Mouse (Mus musculus) kidney, postnatal 10 days (tissue): ENCODE measurements at regions not wholly inside any gene's neighbourhood (a gene's known extent, or its start where the extent isn't known, plus 50 kb on each side); places are given as distances from the start of the nearest gene placed in this dataset.

Experiments
- DNase-seq: peaks from one replicate; pipeline ENCODE4 v3.0.0; 2021; ENCODE audit warnings: mixed read lengths

DNA sequence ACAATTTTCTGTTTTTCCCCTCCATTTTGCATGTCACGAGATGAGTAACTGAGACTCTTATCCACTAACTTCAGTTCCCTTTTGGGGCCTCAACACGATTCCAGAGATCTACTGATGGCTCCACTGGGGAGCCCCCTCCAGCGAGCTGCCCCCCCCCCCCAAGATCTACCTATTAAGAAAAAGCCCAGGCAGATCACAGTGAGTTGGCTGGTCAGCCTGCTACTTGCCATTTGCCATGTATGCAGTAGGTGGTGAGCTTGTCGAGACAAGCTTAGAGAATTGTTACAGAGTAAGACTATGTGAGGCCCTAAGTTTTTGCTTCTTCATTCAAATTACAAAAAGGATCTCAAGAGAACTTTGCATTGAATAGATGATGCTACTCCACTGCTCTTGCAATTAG, 426.3 kb upstream of the Ubash3b start:
- no peak for DNase-seq

DNA sequence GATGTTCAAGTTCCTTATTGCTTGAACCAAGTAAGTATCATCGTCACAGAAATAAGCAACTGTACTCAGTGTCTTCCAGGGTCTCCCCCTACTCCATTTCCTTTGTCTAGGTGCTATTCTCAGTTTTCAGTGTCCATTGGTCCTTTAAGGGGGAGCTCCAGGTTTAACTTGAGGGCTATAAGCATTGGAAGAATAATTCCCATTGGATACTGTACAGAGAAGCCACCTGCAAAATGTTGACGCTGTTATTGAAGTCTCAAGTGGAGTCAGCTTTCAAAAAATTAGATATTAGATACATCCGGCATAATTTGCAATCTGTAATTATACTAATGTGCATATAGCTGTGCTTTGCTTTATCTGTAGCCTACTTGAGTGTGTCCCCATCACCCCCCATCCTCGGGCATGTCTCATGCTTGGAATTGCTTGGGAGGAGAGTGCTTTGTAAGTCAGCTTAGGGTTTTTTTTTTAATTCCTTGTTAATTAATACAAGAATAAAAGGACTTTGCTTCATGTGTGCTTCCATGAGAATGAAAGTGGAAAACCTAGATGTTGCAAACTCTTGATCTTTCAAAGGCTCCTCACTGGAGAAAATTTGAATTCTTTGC, 425.6 kb upstream of the Ubash3b start:
- DNase-seq, result peak; percentile 18

DNA sequence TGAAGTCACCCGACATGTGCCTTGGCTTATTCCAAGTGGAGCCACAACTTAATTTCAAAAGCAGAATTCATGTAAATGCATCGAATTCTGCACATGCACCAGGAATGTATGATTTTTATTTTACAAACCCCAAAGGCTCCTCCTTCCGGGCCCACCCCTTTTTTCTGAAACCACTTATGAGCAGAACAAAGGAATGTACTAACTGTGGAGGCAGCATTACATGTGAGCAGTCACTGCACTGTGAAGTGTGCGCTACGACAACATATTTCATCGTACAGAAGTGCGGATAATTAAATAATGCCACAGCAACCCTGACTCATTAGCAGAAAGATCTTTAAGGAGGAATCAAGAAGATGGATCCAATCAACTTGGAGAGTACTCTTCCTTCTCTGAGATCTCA, 424.8 kb upstream of the Ubash3b start:
- DNase-seq, result no peak

DNA sequence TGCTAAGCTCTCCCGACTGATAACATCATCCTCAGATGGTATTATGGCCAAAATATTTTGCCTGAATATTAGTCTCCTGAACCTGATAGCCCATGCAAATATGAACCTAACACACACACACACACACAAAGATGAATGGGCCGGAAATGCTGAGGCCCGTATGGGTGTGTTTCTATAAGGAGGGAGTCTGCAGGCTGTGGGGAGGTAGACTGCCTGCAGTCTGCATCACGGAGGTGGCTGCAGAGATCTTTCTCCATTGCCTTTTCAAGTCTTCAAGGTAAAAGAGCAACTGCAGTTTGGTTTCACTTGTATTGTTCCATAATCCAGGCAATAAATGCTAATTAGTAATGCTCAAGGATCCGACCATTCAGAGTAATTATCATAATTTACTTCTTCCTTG, 424.3 kb upstream of the Ubash3b start:
- no peak for DNase-seq

DNA sequence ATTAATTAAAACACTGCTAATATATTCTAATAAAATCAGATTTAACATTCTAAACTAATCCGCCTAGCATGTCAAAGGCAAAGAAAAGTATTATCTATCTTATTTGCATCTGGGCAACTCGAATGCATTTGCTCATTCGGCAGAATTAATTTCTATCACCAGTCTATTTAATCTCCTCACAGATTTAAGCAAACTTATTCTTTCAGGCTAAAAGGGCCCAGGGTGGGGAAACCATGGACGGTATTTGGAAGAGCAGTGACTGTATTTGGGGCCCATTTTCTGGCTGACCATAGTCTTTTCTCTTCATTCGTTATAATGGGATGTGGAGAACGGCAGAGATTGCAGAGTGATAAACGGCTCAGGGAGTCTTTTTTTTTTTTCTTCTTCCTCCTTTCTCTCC, 423.5 kb upstream of the Ubash3b start:
- DNase-seq, result no peak

DNA sequence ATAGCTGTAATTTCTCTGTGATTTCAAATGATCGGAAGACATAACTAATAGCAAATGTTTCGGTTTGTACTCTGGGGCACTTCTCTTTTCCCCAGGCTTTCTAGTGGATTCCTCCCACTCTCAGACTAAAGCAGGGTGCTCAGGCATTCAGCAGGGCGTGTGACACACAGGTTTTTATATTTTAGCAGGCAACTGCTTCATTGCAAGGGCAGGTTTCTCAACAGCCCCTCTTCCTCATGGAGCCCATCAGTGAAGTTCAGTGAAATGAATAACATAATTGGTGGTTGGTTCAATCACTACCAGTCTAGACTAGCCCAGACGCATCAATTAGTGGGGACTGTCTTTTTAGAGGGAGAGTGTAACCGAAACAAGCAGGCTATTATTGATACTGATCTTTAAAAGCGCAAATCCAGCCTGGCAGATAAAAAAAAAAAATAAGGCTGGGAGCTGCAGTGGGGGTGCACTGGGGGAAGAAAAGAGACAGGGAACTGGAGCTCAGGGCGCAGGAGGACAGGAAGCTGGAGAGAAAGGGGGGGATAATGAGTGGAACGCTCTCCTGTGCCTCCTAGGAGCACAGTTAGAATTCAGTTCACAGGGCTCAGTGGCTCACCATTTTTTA, 422.3 kb upstream of the Ubash3b start:
- DNase-seq, result peak; percentile 22

DNA sequence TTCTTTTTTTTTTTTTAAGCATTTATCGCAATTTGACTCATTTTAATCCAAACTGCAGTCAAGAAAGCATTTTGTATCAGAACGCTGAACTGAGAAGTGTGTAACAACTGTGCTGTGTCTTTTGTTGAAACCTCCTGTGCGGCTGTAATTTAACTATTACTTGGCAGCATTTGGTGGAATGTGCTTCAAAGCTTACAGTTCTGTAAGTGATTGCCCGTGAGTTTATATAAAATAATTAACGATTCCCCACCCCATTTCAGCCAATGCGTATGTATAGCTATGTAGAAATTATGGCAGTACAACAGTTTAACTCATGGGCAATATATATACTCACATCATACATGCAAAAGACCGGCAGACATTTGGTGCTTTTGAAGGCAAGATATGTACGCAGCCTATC, 421.8 kb upstream of the Ubash3b start:
- DNase-seq, result no peak

DNA sequence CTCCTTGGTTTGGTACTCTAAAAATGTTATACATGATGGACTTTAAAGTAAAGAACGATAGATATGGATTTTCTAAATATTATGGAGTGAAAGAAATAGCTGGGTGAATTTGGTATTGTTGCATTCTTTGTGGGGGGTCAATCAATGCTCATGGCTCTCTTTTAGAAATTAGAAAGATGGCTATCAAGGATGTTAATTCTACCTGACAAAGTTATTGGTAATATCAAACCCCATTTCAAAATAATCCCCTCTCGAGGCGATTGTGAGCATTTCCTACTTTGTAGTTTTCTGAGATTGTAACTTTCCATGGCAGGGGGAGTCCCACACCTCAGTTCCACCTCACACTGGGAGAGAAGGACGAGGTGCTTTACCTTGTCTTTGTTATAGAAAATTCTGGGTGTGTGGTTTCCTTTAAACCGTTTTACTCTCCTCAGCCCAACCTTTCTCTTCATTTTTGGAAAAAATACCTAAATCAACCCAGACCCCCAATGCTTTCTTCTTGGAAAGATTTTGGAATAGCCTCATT, 421.3 kb upstream of the Ubash3b start:
- DNase-seq, result no peak

DNA sequence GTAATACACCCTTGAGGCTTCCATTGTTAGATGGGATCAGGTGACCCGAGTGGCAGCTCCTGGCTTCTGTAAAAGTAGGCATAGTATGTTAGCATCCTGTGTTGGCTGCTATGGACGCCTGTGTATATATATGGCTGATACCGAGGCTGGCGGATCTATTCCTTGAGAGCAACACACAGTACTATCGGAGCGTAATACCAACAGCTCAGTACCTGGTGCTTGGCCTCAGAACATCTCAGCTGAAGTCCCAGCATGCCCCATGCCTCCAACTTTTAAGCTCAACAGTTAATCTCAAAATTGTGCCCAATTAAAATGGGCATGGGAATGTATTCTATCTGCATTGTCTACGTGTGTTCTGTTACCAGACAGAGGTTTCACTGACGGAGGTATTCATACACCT, 420.7 kb upstream of the Ubash3b start:
- DNase-seq, result peak; percentile 17

DNA sequence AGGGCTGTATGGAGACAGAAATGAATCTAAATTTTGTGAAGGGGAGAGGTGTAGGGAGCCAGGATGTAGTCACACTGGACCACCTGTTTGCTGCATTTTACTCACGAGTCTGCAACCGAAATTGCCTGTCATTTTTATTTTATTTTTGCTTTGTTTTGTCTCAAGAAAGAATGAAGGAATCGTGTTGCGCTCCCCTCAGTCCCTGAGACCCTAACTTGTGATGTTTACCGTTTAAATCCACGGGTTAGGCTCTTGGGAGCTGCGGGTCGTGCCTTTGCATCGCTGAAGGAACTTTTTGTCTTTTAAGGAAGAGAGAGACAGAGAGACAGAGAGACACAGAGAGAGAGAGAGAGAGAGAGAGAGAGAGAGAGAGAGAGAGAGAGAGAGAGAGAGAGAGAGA, 420.2 kb upstream of the Ubash3b start:
- DNase-seq, result no peak

DNA sequence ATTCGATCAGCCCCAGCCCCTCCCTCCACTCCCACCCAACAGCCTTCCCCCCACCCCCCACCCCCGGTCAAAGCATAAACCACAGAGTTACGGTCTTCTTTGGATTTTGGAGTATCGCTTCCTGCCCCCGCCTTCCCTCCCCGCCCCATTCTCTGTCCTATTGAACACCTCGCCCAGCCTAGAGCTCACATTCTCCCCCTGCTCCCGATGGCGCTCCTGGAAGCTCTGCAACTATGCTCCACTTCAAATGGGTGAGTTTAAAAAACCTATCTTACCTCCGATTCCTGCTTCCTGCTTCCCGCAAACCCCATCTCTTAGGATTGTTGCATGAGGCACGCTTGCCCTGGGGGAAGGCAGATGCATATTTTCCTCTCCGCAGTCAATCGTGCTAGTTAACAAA, 419.7 kb upstream of the Ubash3b start:
- peak; percentile 62 for DNase-seq

DNA sequence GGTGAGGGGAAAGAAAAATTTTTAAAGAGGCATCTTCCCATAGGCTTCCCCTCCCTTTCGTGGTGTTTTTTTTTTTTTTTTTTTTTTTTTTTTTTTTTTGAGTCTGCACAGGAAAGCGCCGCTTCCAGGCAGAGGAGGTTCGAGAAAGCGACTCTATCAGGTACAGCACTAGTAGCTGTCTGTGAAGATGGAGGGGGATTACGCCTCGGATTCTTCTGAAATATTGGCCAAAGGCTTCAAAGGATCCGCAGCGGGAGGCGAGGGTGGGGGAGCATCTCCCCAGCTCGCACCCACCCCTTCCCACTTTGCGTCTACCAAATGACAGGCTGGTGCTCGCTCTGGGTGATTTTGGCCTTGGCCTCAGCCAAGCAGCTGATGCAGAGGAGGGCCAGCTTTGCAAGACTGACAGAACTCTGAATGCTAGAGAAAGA, 419.1 kb upstream of the Ubash3b start:
- DNase-seq, result peak; percentile 57

DNA sequence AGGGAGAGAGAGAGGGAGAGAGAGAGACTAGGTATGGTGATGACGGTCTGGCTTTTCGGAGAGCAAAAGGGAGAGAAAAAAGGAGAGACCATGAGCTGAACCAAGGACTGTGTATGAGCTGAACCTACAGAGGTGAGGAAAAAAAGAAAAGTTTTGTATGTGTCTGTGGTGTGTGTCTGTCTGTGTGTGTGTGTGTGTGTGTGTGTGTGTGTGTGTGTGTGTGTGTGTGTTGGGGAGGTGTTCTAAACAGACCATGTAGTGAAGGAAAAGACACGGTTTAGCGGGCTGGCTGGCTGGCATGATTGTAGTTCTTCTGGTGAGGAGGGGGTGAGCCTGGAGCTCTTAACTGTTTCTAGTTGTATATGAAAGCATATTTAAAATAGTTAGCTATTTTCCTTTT, 418.6 kb upstream of the Ubash3b start:
- DNase-seq, result peak; percentile 21

DNA sequence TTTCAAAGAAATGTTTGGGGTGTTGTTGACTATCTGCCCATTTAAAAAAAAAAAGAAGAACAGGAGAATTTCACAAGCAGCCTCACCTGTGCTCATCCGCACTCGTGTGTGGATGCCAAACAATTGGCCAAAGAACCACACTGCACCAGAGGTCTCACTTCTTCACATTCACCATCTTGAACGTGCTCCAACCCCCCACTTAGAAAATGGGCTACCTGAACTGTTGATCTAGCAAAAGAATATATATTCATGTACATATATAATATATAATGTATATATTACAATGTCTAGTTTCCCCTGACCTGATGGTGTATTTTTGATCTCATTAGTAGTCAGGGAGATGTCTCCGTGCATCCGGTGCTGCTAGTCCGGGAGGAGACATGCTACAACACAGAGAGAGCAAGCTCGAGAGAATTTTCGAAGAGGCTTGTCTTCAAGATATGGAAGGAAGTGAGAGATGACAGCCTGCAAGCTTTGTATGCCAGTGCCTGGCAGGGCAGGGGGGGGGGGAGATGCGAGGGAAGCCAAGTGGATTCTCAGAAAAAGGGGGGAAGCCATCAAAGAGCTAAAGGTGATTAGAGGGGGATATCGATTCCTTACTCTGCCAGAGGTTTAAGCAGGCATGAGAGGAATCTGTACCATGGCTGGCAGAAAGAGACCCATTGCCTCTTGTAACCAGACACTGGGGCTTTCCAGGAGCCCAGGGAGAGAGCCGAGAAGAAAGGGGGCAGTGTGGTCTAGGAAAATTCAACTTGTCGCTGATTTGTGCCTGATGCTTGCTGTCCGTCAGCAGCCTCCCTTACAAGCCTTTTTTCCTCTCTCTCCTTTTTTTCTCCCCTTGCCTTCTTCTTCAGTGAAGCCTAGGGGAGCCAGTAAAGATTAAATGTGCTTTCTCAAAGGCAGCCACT, 417.9 kb upstream of the Ubash3b start:
- peak; percentile 76 for DNase-seq

DNA sequence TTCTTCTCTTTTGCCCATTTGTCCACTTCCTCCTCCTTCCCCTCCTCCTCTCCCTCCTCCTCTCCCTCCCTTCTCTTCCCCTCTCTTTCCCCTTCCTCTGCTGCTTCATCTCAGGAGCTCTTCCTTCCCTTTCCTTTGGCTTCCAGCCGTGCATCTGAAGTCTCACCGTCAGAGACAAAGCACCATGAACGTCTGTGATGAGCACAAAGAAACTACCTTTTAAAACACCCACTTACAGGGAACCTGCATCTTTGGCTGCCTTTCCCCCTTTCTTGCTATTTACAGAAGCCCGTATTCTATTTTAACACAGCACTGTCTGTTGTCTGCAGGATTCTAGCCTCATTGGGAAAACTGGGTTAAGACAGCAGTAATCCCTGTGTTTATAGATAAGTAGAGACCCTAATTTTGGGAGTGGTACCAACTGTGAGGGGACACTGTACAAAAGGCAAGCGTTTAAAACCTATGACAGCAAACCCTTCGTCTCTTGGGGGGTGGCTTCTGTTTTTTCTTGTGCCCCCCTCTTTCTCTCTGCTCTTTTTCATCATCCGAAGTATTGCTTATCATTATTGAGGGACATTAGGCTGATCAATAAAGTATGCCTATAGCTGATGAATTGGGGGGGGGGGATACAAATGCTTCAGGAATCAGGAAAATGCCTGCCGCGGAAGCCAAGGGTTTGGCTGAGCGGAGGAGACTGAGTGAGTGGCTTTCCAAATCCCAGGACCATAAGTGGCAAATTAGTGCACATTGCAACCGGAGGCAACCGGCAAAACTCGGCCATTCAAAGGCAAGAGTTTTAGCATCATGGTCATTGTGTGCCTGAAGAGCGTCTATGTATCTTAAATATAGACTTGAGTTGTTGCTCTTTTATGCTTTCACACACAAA, 417.0 kb upstream of the Ubash3b start:
- DNase-seq, result no peak

DNA sequence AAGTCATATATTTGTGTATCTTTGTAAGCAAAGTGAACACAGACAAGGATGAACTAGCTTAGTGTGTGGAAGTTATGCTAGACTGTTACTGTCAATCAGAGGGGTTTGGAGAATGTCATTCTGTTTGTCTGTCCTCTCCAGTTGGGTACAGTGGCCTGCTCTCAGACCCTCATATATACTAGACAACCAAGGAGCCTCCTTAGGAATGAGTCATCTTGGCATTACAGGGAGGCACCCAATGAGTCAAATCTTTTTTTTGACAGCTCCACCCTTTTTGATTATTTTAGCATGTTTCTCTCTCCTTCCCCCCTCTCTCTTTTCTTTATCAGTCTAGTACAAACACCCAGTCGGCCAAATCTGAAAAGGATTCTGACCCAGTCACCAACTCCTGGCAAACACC, 416.3 kb upstream of the Ubash3b start:
- no peak for DNase-seq

DNA sequence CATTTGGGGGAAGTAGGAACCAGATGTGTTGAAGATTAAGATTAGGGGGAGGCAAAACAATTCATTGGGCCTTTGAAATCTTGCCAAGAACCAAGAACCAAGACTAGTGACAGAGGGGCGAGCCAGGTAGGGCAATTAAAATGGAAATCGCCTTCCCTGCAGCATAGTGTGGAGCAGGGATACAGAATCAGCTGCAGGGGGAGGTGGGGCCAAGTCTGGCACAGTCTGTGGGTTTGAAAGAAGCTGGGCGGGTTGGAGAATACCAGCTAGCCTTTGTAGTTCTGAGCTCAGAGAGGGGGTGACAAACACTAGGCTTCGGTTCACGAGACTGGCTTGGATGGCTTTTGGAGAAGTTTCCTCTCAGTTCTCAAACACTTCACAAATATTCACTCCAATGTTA, 414.3 kb upstream of the Ubash3b start:
- no peak for DNase-seq

DNA sequence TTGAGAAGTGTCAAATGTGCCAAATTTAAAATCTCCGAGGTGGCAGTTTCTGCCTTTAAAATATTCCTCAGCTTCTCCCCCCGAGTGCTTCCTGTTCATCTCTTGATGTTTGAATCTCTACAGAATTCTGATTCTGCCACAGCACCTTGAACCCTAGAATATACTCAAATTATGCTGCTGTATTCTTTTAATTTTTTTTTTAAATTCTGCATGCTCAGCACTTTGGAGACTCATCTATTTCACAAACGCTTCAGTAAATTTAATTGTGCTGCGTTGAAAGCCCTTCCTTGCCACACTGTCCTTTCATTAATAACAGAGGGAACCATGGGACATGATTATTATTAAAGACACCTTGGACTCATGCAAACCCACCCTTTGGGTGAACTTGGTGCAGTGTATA, 408.8 kb upstream of the Ubash3b start:
- no peak for DNase-seq

DNA sequence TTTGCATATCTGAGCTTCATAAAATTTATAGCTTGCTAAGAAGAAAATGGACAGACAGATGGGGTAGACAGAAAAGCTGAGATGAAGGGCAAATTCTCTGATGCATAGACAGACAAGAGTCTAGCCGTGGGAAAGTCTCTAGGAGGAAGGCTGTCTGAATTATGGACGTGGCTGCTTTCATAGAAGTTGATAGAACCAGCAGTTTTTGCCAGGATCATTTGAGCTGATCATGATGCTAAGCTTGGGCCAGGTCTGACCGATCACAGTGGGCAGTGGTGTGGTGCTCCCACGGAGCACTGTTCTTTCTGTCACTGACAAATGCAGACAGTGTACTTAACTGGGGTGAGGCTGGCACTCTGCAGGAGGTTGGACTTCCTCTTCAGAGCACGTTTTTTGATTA, 405.0 kb upstream of the Ubash3b start:
- DNase-seq, result no peak

DNA sequence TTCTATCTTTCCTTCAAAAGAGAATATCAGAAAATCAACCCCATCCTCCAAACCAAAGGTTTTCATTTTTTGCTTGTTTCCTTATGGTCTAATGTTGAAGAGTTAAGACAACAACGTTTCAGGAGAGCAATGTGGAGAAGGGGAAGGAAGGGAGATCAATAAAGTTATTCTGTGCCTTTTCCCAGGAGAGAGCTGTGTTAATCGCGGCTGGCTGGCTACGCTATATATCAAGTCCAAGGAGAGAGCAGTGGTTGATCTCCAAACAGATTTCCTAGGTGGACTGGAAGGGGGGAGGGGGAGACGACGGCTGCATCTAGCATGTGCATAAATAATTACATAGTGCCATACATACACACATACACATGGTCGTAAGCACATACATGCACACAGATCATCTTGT, 404.3 kb upstream of the Ubash3b start:
- no peak for DNase-seq

DNA sequence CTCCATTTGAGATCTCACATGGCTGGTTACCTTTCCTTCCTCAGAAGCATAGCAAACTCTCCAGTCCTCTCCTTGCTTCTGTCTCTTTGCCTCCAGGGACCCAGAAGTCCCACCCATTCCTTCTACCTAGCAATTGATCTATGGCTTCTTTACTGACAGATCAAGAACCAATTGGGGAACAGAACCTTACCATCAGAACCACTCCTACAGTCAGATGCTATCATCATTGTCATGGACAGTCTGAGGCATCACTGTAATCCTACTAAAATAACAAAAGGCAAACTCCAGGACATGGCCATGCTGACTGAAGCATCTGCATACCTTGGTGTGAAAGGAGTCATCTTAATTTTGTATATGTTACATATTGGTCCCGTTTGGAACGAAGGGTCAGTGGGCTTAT, 401.9 kb upstream of the Ubash3b start:
- no peak for DNase-seq

DNA sequence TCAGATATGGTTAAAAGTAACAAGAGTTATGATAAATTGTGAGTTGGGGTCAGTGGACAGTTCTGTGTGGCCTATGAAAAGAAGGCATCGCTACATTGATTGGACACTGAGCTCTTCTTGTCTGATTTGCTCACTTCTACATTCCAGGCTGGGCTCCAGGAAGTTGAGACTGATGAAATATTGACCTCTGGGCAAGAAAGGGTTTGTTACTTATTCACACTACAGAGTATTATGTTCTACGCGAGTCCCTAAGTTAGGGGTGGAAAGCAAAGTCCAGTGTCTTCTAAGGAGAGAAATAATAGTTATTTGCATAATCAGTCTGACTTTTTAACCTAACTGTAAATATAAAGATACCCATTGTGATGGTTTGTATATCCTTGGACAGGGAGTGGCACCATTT, 397.0 kb upstream of the Ubash3b start:
- DNase-seq, result no peak

DNA sequence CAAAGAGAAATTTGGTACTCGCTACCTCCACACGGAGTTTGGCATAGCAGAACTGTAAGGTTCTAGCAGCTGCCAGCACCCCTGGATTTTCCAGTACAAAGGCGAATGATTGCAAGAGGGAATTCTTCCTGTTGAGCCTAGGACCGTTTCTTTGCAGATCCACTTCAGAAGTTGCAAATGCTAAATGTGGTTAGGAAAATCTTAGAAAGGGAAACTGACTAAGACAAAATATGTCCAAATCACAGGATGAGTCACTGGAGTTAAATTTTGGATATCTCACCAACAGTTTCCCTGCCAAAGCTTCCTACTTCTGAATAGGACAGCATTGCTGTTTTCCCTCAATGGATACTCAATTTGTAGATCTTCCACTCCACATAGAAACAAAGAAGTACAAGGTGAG, 395.4 kb upstream of the Ubash3b start:
- DNase-seq, result no peak
